Mouse (Mus musculus) mouse embryonic stem cell (cell line): Measurements from ENCODE around the gene Gramd1a.

Source experiments
- in situ Hi-C, 2 experiments: fragments of 300-500 bp; cut with MboI; formaldehyde crosslinking; loops; 1 replicate in 1 of 2; 3 replicates in 1 of 2; pipeline ENCODE4 v1.14.3; 2019 to 2020; ENCODE audit warnings: low sequenced_read_pairs in 2 of 2, low pct_unique_long_range_greater_than_20kb in 1 of 2, mixed read lengths in 1 of 2; ENCODE audit not compliant: unreplicated experiment in 1 of 2

The Gramd1a gene

DNA sequence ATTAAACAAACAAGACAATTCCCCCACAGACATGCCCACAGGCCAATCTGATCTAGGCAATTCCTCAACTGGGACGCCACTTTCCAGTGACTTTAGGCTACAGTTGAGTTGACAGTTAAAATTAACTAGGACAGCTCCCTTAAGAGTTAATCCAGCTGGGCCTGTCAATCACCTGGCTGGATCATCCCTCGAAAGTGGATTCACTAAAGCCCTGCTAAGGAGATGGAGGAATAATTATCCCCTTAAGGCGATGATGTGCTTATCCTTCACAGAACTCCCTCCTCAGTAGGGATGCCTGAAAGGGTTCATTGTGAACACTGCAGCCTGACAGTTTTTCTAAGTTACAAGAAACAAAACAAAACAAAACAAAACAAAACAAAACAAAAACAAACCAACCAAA is 75.1 kb downstream of the Gramd1a start:
- in situ Hi-C loops, result no loop called here
